Mouse (Mus musculus) heart, postnatal 0 days (tissue): ENCODE data around the gene Ccdc121.

ENCODE experiments used
- CTCF ChIP-seq: IDR thresholded peaks from 2 replicates; pipeline ENCODE4 v1.5.1; 2016; ENCODE audit warnings: antibody characterized with exemption, control low read depth, low read depth
- EP300 ChIP-seq: IDR thresholded peaks from 2 replicates; pipeline ENCODE4 v1.6.1; 2016; ENCODE audit warnings: antibody characterized with exemption, low read depth

- TF ChIP-seq CTCF (no peak), EP300 (no peak)
These were observed 18.1 kb upstream of the Ccdc121 start for GRCm38 (mm10) chr1:181529368-181529767.
